Mouse (Mus musculus) left cerebral cortex, adult 9 months (tissue): Measurements from ENCODE around the gene Tle4.
"Not testable (repeated sequence)": the region's sequence is repeated elsewhere in the genome, so short reads cannot be mapped to it uniquely, and the experiment has no call there.

Experiments
- DNase-seq, 2 experiments: peaks; one replicate each; pipeline ENCODE4 v3.0.0; 2022; ENCODE audit warnings: low spot score in 2 of 2

Gene Tle4

DNA sequence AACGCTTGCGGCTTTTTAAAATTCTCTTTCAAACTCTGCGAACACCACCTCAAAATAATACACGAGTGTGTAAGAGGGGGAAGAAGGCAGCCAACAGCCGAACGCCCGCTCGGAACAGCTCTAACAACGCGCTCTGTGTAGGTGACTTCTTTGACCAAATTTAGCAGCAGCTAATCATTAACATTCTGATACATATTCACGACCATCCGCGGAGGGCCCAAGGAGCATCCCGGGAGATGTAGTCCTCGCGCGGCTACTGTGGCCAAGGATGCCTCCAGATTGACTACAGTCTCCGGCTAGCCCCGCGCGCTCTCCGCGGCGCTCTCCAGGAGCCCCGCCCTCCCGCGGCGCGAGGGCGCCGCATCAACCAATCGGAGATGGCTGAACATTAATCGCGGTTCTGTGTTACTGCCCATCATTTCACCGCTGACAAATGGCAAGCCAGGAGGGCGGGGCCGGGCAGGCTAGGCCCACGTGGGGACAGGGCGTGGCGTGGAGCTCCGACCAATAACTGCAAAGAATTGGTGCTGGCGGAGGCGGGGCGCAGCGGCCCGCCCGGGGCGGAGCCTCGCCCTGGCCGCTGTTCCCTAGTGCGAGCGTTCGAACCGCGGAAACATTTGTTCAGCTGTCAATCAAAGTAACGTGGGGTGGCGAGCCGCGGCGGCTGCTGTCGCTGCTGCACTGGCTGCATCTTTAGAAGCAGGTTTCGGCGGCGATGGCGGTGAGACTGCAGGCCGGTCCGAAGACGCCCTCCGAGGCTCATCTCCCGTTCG lies at the start of gene Tle4:
Gene Tle4, minus strand, starts transcription at position 135 of the 773 bp plus-strand sequence.
- peak; percentile 100 for DNase-seq

DNA sequence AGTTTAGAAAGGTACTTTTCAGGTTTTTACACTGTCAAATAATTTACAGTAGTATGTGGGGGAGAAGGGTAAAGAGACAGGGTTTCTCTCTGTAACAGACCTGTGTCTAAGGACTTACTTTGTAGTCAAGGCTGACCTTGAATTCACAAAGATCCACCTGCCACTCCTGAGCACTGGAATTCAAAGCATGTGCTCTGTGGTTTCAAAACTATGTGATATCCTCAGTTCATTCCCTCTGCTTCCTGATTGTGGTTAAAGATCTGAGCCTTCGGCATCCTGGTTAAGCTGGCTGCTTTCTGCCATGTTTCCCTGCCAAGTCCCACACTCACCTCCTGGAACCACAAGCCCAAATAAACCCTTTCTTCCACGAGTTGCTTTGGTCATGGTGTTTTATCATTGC lies 47.8 kb upstream of the Tle4 start:
- no peak for DNase-seq

GRCm38 (mm10) chr19:14644756-14645155 lies 46.9 kb upstream of the Tle4 start:
- no peak for DNase-seq

DNA sequence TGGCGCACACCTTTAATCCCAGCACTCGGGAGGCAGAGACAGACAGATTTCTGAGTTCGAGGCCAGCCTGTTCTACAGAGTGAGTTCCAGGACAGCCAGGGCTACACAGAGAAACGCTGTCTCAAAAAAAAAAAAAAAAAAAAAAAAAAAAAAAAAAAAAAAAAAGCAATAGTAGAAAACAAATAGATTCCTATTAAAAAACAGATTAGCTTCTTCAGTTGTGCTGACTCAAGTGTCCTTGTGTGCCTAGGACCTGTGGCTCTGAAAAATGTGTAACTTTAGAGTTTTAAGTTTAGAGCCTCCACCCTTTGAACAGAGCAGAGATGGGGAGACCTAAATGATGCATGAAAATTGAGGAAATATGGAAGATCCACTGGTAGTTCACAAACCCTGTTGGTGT lies 45.2 kb upstream of the Tle4 start:
- not testable (repeated sequence) for DNase-seq

- no peak for DNase-seq
Observed at GRCm38 (mm10) chr19:14642663-14643062, 44.8 kb upstream of the Tle4 start.

GRCm38 (mm10) chr19:14635213-14635928 lies 37.5 kb upstream of the Tle4 start:
- no peak for DNase-seq

GRCm38 (mm10) chr19:14623355-14623754 lies 25.5 kb upstream of the Tle4 start:
- no peak for DNase-seq

- DNase-seq, result peak in 1 of 2 experiments; percentile 69
Observed at GRCm38 (mm10) chr19:14620534-14620933, 22.7 kb upstream of the Tle4 start.

DNA sequence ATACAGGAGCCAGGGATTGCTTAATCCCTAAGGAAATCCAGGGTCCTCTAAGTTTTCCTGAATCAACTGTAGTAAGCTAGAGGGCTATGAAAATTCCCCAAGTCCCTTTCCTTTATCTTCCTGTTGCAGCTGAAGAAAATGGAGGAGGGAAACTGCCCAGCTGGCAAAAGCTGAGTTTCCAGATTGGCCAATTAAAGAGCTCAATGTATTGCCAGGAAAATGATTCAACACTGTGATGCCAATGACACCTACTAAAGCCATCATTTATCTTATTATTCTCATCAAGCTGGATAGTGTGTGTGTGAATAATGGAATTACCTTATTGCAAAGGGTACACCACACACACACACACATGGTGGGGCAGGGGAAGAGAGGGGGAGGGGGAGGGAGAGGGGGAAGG lies 22.0 kb upstream of the Tle4 start:
- no peak for DNase-seq

GRCm38 (mm10) chr19:14614816-14615215 lies 17.0 kb upstream of the Tle4 start:
- DNase-seq, result no peak

GRCm38 (mm10) chr19:14610542-14611317 lies 12.9 kb upstream of the Tle4 start:
- DNase-seq, result no peak

DNA sequence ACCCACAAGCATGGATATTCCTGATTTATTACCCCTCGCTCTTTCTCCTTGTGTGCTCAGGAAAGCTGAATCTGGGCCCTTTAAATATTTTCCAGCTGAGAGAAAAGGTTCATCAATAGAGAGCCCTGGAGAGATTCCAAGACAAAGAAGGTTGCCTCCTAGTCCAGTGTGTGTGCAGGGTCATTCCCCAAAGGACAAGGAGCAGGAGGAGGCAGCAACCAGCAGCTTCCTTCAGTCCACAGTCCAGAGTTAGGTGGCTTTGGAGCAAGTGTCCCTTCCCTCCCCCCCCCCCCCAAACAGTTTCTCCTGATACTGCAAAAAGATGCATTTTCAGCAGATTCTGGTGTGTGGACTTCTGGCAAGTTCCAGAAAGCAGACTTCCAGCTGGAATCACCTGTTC lies 3.0 kb upstream of the Tle4 start:
- no peak for DNase-seq

- no peak for DNase-seq
Observed at GRCm38 (mm10) chr19:14600354-14600753, 2.5 kb upstream of the Tle4 start.

GRCm38 (mm10) chr19:14599851-14600251 lies 2.0 kb upstream of the Tle4 start:
- no peak for DNase-seq

DNA sequence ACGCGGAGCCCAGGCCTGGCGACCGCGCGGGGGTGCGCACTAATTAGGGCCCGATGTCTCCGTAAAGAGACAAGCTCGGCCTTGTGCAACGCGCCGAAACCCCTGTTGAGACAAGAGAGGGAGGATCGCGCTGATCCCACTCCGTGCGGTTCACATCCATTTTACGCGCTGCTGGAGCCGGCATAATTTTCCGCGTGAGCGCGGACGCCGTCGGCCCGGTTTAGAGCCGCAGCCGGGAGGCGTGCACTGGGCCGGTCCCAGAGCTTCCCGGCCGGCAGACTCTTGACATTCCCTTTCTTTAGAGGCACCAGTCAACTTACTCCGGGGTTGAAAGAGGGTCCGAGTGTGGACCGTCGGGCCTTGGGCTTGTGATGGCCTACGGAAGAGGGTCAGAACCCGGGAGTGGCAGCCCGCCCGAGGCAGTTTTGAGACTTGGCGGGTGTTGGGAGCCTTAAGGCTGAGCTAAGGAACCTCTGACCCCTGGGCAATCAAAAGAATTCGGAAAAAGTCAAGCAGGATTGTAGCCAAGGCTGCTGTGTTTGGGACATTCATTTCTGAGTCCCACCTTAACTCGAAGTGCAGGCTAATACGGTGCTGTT lies 938 bp upstream of the Tle4 start:
- no peak for DNase-seq

GRCm38 (mm10) chr19:14596941-14597916 lies 622 bp downstream of the Tle4 start:
- DNase-seq, result peak in 1 of 2 experiments; percentile 39

- DNase-seq, result no peak
Observed at GRCm38 (mm10) chr19:14596358-14596940, 1.4 kb downstream of the Tle4 start.

GRCm38 (mm10) chr19:14595390-14595997 lies 2.4 kb downstream of the Tle4 start:
- DNase-seq, result no peak

GRCm38 (mm10) chr19:14594537-14594936 lies 3.3 kb downstream of the Tle4 start:
- DNase-seq, result no peak
